Mouse (Mus musculus) left cerebral cortex, adult 2 months (tissue): ENCODE results near the gene Ano8. TPM values are rescaled to one million over a fixed set of nuclear protein-coding genes. Genes with fewer than 3 reads are reported as not detected.

Experiments
- DNase-seq, 2 experiments: peaks; one replicate each; pipeline ENCODE4 v3.0.0; 2021 to 2022; ENCODE audit warnings: low spot score in 2 of 2, mixed read lengths in 1 of 2; ENCODE audit errors: extremely low spot score in 1 of 2
- H3K27ac ChIP-seq: fragments of 200-600 bp; 2 replicates; pipeline ENCODE4 v1.8.1; 2022
- H3K4me3 ChIP-seq: fragments of 200-600 bp; 2 replicates; pipeline ENCODE4 v1.8.1; 2022
- CTCF ChIP-seq: fragments of 200-600 bp; IDR thresholded peaks from 2 replicates; pipeline ENCODE4 v1.8.1; 2022; ENCODE audit warnings: antibody characterized with exemption, mild to moderate bottlenecking, moderate library complexity
- intact Hi-C: fragments of 180-260 bp; cut with DNase I; formaldehyde crosslinking; loops from one replicate; pipeline ENCODE4 v1.15.1; 2025
- total RNA-seq, 2 experiments: library from RNA; stranded (reverse); gene quantifications; 2 replicates each; pipeline ENCODE4 v1.2.3; 2021

Ano8 gene
- total RNA-seq, 2 experiments from 2014 or later, result 62.5 to 64.0 TPM

- intact Hi-C loops, result loop anchor here (10.0 kb wide), 1 partner anchor 574 kb away; the partner anchor contains the start of genes Rpl18a and Slc5a5
Observed at GRCm38 (mm10) chr8:71468916-71469315, 16.8 kb downstream of the Ano8 start, which contains the start of gene Dda1. Gene Dda1 (plus strand): TSS chr8:71469199.

DNA sequence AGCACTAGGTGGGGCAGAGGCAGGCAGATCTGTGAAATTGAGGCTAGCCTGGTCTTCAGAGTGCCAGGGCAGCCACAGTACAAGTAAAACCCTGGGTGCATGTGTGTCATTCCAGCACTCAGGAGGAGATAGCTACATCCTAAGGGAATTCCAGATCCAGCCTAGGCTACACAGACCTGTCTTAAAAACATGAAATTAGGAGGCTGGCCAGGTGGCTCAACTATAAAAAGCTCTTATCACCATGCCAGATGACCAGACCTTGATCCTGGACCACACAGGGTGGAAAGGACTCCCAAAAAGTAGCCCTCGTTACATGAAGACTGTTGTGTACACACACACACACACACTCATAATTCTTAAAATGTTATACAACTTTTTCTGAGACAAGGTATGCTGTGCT is 17.8 kb downstream of the Ano8 start:
- intact Hi-C loops, result loop anchor here (10.0 kb wide), 1 partner anchor 573 kb away; the partner anchor contains the start of genes Rpl18a and Slc5a5
- no peak for TF ChIP-seq CTCF
- DNase-seq, result no peak
- Histone ChIP-seq H3K27ac (no peak overlapping the region), H3K4me3 (no peak overlapping the region)

More at GRCm38 (mm10) chr8:71468916-71469315, 16.8 kb downstream of the Ano8 start, which contains the start of gene Dda1:
- peak within 1 kb of the TSS; percentile 65 for H3K4me3 ChIP-seq
- peak; percentile 95 to 98 for DNase-seq
- peak within 1 kb of the TSS; percentile 92 for H3K27ac ChIP-seq
- TF ChIP-seq CTCF, result no peak

GRCm38 (mm10) chr8:71467201-71467600 is 18.6 kb downstream of the Ano8 start:
- TF ChIP-seq CTCF, result no peak
- intact Hi-C loops, result loop anchor here (10.0 kb wide), 1 partner anchor 572 kb away; the partner anchor contains the start of genes Rpl18a and Slc5a5
- no peak for DNase-seq
- no peak overlapping the region for H3K27ac ChIP-seq
- H3K4me3 ChIP-seq, result no peak overlapping the region

DNA sequence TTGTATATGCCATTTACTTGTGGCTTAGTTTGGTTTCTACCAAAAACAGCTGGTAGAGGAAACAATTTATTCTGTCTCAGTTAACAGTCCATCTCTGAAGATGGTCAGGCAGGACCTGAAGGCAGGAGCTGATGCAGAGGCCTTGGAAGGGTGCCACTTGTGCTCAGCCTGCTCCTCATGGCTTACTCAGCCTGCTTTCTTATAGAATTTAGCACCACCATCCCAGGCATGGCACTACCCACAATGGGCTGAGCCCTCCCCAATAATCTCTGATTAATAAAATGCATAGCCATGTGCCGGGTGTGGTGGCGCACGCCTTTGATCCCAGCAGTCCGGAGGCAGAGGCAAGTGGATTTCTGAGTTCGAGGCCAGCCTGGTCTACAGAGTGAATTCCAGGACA is 19.6 kb downstream of the Ano8 start:
- DNase-seq, result no peak
- intact Hi-C loops, result loop anchor here (10.0 kb wide), 1 partner anchor 571 kb away; the partner anchor contains the start of genes Rpl18a and Slc5a5
- Histone ChIP-seq H3K4me3 (no peak overlapping the region), H3K27ac (no peak overlapping the region)
- no peak for TF ChIP-seq CTCF

- Histone ChIP-seq H3K4me3 (peak overlapping the region; percentile 66), H3K27ac (peak overlapping the region; percentile 87)
- intact Hi-C loops, result loop anchor here (10.0 kb wide), 1 partner anchor 571 kb away; the partner anchor contains the start of genes Rpl18a and Slc5a5
- no peak for DNase-seq
- no peak for TF ChIP-seq CTCF
Observed at GRCm38 (mm10) chr8:71465733-71466132, 20.0 kb downstream of the Ano8 start.

DNA sequence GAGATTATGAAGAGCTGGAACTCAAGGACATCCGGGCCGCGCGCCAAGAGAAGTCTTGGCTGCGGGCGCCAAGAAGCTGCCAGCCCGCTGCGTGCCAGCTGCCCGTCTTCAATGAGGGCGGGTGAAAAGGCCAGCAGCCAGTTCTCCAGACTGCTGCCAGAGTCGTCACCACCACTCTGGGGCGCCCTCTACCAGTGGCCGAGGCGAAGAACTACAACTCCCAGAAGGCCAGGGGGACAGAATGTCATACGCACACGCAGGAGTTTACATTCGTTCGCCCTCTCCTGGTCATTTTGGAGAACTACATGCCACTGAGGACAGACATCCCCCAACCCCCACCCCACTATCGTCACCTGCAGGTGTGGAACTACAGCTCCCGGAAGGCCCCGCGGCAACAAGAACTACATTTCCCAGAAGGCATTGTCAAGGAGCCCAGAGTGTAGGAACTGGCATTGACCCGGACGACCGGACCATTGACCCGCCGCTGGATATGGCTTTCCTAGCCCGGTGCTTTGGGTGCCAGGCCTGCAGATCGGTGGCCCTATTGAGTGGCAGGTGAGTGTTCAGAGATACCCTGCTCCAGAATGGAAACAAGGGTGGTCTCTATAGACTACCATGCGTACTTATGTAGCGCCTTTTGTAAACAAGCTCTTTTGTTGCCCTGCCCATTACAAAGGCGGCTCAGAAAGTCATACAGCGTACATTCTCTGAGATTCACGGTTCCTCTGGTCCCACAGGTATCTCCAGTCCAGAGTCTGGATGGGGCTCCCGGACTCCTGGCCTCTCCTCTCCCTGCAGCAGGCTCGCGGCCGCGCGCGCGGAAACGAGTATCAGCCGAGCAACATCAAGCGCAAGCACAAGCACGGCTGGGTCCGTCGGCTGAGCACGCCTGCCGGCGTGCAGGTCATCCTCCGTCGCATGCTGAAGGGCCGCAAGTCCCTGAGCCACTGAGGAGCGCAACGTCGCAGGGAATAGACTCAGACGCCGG is 21.0 kb downstream of the Ano8 start, which contains the start of gene Mrpl34:
TSS of gene Mrpl34 (plus strand) at position 447 of the 988 bp plus-strand sequence.
- Histone ChIP-seq H3K4me3 (peak within 1 kb of the TSS; percentile 95), H3K27ac (peak within 1 kb of the TSS; percentile 92)
- peak; percentile 98 for DNase-seq
- TF ChIP-seq CTCF, result peak; percentile 99
- intact Hi-C loops, result loop anchor here (1.0 to 10.0 kb wide), 3 partner anchors 20 to 570 kb away; partner anchors contain the start of genes Ano8, Ocel1, Rpl18a and Slc5a5

DNA sequence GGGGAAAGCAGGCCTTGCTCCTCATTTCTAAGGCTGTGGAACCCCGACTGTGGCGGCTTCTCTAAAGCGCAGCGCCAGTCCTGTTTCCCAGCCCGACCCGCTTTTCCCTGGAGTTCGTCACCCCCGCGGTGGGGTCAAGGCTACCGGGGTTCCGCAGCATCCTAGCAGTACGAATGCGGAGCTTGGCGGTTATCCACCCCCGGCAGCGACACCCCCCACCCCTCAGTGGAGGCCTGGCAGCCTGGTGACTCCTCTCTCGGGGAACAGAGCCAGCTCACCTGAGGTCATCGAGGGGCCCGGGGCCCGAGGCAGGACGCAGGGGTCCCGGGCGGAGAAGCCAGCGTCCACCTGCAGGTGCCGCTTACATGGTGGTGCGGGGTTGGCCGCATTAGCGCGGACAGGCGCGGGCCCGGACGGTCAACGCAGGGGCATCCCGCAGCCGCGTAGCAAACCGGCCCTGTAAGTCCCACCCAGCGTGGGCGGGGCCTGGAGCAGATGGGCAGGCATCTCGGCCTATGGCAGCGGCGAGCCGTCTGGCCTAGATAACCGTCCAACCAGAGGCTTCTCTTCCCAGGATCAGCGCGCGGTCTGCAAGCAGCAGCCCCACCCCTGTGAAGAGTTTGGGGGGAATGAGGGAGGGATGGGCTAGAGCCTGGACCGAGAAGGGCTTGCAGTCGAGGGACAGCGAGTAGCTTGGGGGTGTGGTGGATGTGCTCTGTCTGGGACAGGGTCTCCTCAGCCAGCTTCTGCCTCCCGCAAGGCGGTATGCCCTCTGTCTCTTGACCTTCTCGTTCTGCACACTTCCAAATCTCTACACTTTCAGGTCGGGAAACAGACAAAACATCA is 22.4 kb downstream of the Ano8 start, which contains the start of gene Abhd8:
TSS of gene Abhd8 (minus strand) at position 468 of the 846 bp plus-strand sequence.
- peak within 1 kb of the TSS; percentile 95 for H3K4me3 ChIP-seq
- intact Hi-C loops, result loop anchor here (1.0 to 10.0 kb wide), 3 partner anchors 22 to 569 kb away; partner anchors contain the start of genes Ano8, Ocel1, Rpl18a and Slc5a5
- H3K27ac ChIP-seq, result peak within 1 kb of the TSS; percentile 92
- peak; percentile 98 to 99 for DNase-seq
- TF ChIP-seq CTCF, result no peak; the same call in 1 of the 2 replicates

GRCm38 (mm10) chr8:71462786-71463185 is 23.0 kb downstream of the Ano8 start:
- DNase-seq, result peak; percentile 64 to 69
- TF ChIP-seq CTCF, result no peak; the same call in 1 of the 2 replicates
- intact Hi-C loops, result loop anchor here (5.0 to 10.0 kb wide), 2 partner anchors 90 to 568 kb away; partner anchors contain the start of genes Ocel1, Rpl18a and Slc5a5
- peak overlapping the region; percentile 95 for H3K4me3 ChIP-seq
- peak overlapping the region; percentile 92 for H3K27ac ChIP-seq

- Histone ChIP-seq H3K4me3 (peak overlapping the region; percentile 95), H3K27ac (peak overlapping the region; percentile 92; the same call in 1 of the 2 replicates)
- TF ChIP-seq CTCF, result no peak
- DNase-seq, result no peak
- intact Hi-C loops, result loop anchor here (5.0 to 10.0 kb wide), 2 partner anchors 90 to 567 kb away; partner anchors contain the start of genes Ocel1, Rpl18a and Slc5a5
Observed at GRCm38 (mm10) chr8:71462191-71462590, 23.6 kb downstream of the Ano8 start.

- intact Hi-C loops, result loop anchor here (5.0 to 10.0 kb wide), 2 partner anchors 89 to 566 kb away; partner anchors contain the start of genes Ocel1, Rpl18a and Slc5a5
- Histone ChIP-seq H3K27ac (no peak overlapping the region), H3K4me3 (peak overlapping the region; percentile 95)
- DNase-seq, result no peak
- TF ChIP-seq CTCF, result no peak
Observed at GRCm38 (mm10) chr8:71461152-71461840, 24.5 kb downstream of the Ano8 start.
